Mouse (Mus musculus): ENCODE measurements at regions not wholly inside any gene's neighbourhood (a gene's known extent, or its start where the extent isn't known, plus 50 kb on each side); places are given as distances from the start of the nearest gene placed in this dataset.
A peak's percentile ranks its signal among the peaks of the same experiment; 100 is the strongest.

- no peak for DNase-seq
Observed at GRCm38 (mm10) chr6:15501063-15501462, 219.4 kb upstream of the Mdfic start.

GRCm38 (mm10) chr6:15509314-15509713 is 211.1 kb upstream of the Mdfic start:
- no peak for DNase-seq

GRCm38 (mm10) chr6:15537279-15537678 is 183.2 kb upstream of the Mdfic start:
- DNase-seq, result no peak

- peak; percentile 30 for DNase-seq
Observed at GRCm38 (mm10) chr6:15541969-15542368, 178.5 kb upstream of the Mdfic start.

GRCm38 (mm10) chr6:15543516-15544080 is 176.9 kb upstream of the Mdfic start:
- DNase-seq, result no peak

- DNase-seq, result no peak
Observed at GRCm38 (mm10) chr6:15548833-15549232, 171.6 kb upstream of the Mdfic start.

- no peak for DNase-seq
Observed at GRCm38 (mm10) chr6:15592780-15593179, 127.7 kb upstream of the Mdfic start.

GRCm38 (mm10) chr6:15597226-15597983 is 123.1 kb upstream of the Mdfic start:
- DNase-seq, result no peak

GRCm38 (mm10) chr6:15610208-15610607 is 110.3 kb upstream of the Mdfic start:
- DNase-seq, result no peak

- no peak for DNase-seq
Observed at GRCm38 (mm10) chr6:15625910-15626564, 94.4 kb upstream of the Mdfic start.

GRCm38 (mm10) chr6:15638548-15638947 is 81.9 kb upstream of the Mdfic start:
- no peak for DNase-seq

GRCm38 (mm10) chr6:15639378-15639777 is 81.1 kb upstream of the Mdfic start:
- no peak for DNase-seq

- no peak for DNase-seq
Observed at GRCm38 (mm10) chr6:15639809-15640479, 80.5 kb upstream of the Mdfic start.

GRCm38 (mm10) chr6:15644311-15644710 is 76.2 kb upstream of the Mdfic start:
- DNase-seq, result no peak

- DNase-seq, result no peak
Observed at GRCm38 (mm10) chr6:15647499-15647898, 73.0 kb upstream of the Mdfic start.

Measured in adrenal gland, adult 2 months (tissue).